Mouse (Mus musculus) olfactory bulb, adult 2 months (tissue): ENCODE data around the gene Ear2. TPM values are rescaled to one million over a fixed set of nuclear protein-coding genes. Genes with fewer than 3 reads are reported as not detected.
"Not testable (repeated sequence)": the region's sequence is repeated elsewhere in the genome, so short reads cannot be mapped to it uniquely, and the experiment has no call there.

ENCODE experiments used
- H3K27ac ChIP-seq: fragments of 200-500 bp; 2 replicates; pipeline ENCODE4 v1.5.1; 2012; ENCODE audit warnings: low read depth, low read length; ENCODE audit not compliant: insufficient read depth
- H3K4me1 ChIP-seq: fragments of 200-500 bp; 2 replicates; pipeline ENCODE4 v1.6.1; 2012; ENCODE audit warnings: low read length; ENCODE audit not compliant: control insufficient read depth, insufficient read depth
- H3K4me3 ChIP-seq: fragments of 200-500 bp; 2 replicates; pipeline ENCODE4 v1.5.1; 2012; ENCODE audit warnings: mild to moderate bottlenecking, low read depth, low read length, moderate library complexity; ENCODE audit not compliant: insufficient read depth
- CTCF ChIP-seq: fragments of 200-500 bp; IDR thresholded peaks from 2 replicates; pipeline ENCODE4 v1.5.1; 2012; ENCODE audit warnings: low read depth, mild to moderate bottlenecking, low read length, moderate library complexity; ENCODE audit not compliant: insufficient read depth
- POLR2A ChIP-seq: fragments of 200-500 bp; IDR thresholded peaks from 2 replicates; pipeline ENCODE4 v1.6.1; 2012; ENCODE audit warnings: mild to moderate bottlenecking, low read depth, low read length, moderate library complexity; ENCODE audit not compliant: insufficient read depth
- WGBS: fragments of 180-500 bp; shearing (Covaris S2); methylation state at CpG from one replicate; pipeline ENCODE4 v1.1.7; 2018; 5-methylcytosine and 5-hydroxymethylcytosine counted together
- polyA plus RNA-seq: library from polyadenylated mRNA; stranded (reverse); fragments of >200 nt; gene quantifications from 2 replicates; pipeline ENCODE4 v1.2.4, GENCODE M21; 2012; ENCODE audit warnings: low replicate concordance; ENCODE audit not compliant: missing spikeins, insufficient read depth, insufficient read length

The Ear2 gene
- not detected in 2 replicates for polyA plus RNA-seq

- not testable (repeated sequence) for H3K27ac ChIP-seq, H3K4me3 ChIP-seq, H3K4me1 ChIP-seq
- 78% methylated on average over 2 of the region's 2 CpGs for WGBS
Observed at GRCm38 (mm10) chr14:44102354-44102753, at the start of gene Ear2. Ear2 (plus strand) TSS chr14:44102654.

GRCm38 (mm10) chr14:44067879-44068278 is 34.6 kb upstream of the Ear2 start:
- H3K4me3 ChIP-seq, H3K4me1 ChIP-seq, H3K27ac ChIP-seq: not testable (repeated sequence)
- 70% methylated on average over 1 of the region's 1 CpGs for WGBS

- H3K4me3 ChIP-seq, H3K4me1 ChIP-seq, H3K27ac ChIP-seq: not testable (repeated sequence)
- 98% methylated on average over 2 of the region's 3 CpGs for WGBS
Observed at GRCm38 (mm10) chr14:44070595-44070994, 31.9 kb upstream of the Ear2 start.

GRCm38 (mm10) chr14:44077785-44078341 is 24.6 kb upstream of the Ear2 start:
- H3K4me3 ChIP-seq, H3K4me1 ChIP-seq, H3K27ac ChIP-seq: not testable (repeated sequence)
- WGBS, result 77% methylated on average over 5 of the region's 5 CpGs

GRCm38 (mm10) chr14:44086588-44086987 is 15.9 kb upstream of the Ear2 start:
- H3K4me3 ChIP-seq, H3K27ac ChIP-seq, H3K4me1 ChIP-seq: not testable (repeated sequence)
- WGBS, result 91% methylated on average over 1 of the region's 1 CpGs

- H3K4me3 ChIP-seq, H3K27ac ChIP-seq, H3K4me1 ChIP-seq: not testable (repeated sequence)
- 66% methylated on average over 2 of the region's 2 CpGs for WGBS
Observed at GRCm38 (mm10) chr14:44087535-44087934, 14.9 kb upstream of the Ear2 start.

- H3K27ac ChIP-seq, H3K4me1 ChIP-seq, H3K4me3 ChIP-seq: not testable (repeated sequence)
- WGBS, result 50% methylated on average over 1 of the region's 1 CpGs
Observed at GRCm38 (mm10) chr14:44091524-44091923, 10.9 kb upstream of the Ear2 start.

GRCm38 (mm10) chr14:44094445-44094844 is 8.0 kb upstream of the Ear2 start:
- H3K27ac ChIP-seq, H3K4me1 ChIP-seq: not testable (repeated sequence)
- 67% methylated on average over 5 of the region's 5 CpGs for WGBS

GRCm38 (mm10) chr14:44100030-44100429 is 2.4 kb upstream of the Ear2 start:
- not testable (repeated sequence) for H3K4me1 ChIP-seq, H3K4me3 ChIP-seq, H3K27ac ChIP-seq
- no CpG with 5 or more reads among the region's 1 CpGs for WGBS

More at GRCm38 (mm10) chr14:44094445-44094844, 8.0 kb upstream of the Ear2 start:
- not testable (repeated sequence) for H3K4me3 ChIP-seq

- no peak for TF ChIP-seq POLR2A
- TF ChIP-seq CTCF, result no peak
- Histone ChIP-seq H3K4me3 (no peak overlapping the region), H3K27ac (no peak overlapping the region), H3K4me1 (no peaks in the 10 kb centered on the region)
Observed at GRCm38 (mm10) chr14:44110981-44111380, 8.5 kb downstream of the Ear2 start.

- not testable (repeated sequence) for H3K4me1 ChIP-seq, H3K4me3 ChIP-seq, H3K27ac ChIP-seq
- 81% methylated on average over 4 of the region's 4 CpGs for WGBS
Observed at GRCm38 (mm10) chr14:44123551-44123950, 21.1 kb downstream of the Ear2 start, which contains the start of gene Gm3327. Gm3327 (plus strand) TSS chr14:44123851.

Other genes starting within 250 kb of the Ear2 start
- gene Ear1, start 227.1 kb upstream of the Ear2 start, polyA plus RNA-seq, result not detected in 2 replicates
- not detected in 2 replicates for gene Ear10, start 179.1 kb upstream of the Ear2 start, polyA plus RNA-seq
- not detected in 2 replicates for gene Gm8113, start 177.3 kb upstream of the Ear2 start, polyA plus RNA-seq
- gene Ang5, start 145.6 kb upstream of the Ear2 start, polyA plus RNA-seq, result not detected in 2 replicates
- gene Ang6, start 100.4 kb upstream of the Ear2 start, polyA plus RNA-seq, result not detected in 2 replicates
- gene Gm3327, start 21.2 kb downstream of the Ear2 start, polyA plus RNA-seq, result not detected in 2 replicates
- not detected in 2 replicates for gene Gm8212, start 95.0 kb downstream of the Ear2 start, polyA plus RNA-seq
- not detected in 2 replicates for gene 4930503E14Rik, start 110.6 kb downstream of the Ear2 start, polyA plus RNA-seq
- gene Gm8220, start 182.9 kb downstream of the Ear2 start, polyA plus RNA-seq, result not detected in 2 replicates
- gene Gm5930, start 235.9 kb downstream of the Ear2 start, polyA plus RNA-seq, result not detected in 2 replicates